Mouse (Mus musculus) stomach, embryonic 14.5 days (tissue): ENCODE results near the gene Cyp2d11. TPM values are rescaled to one million over a fixed set of nuclear protein-coding genes. Genes with fewer than 3 reads are reported as not detected.

Experiments used
- ATAC-seq: fragments of 200-750 bp; cut with Nextera tagmentation; 2 replicates; pipeline ENCODE4 v1.8.0; 2017; ENCODE audit warnings: low read depth, moderate TSS enrichment; ENCODE audit not compliant: insufficient number of reproducible peaks, insufficient read depth, low FRiP score
- H3K27ac ChIP-seq: fragments of 300-500 bp; sonication (generic); 2 replicates; pipeline ENCODE4 v1.5.1; 2014; ENCODE audit warnings: mild to moderate bottlenecking, low read length, moderate library complexity, mixed read lengths
- H3K27me3 ChIP-seq: fragments of 300-500 bp; sonication (generic); 2 replicates; pipeline ENCODE4 v1.6.1; 2014; ENCODE audit warnings: low read length, control low read depth, mixed read lengths; ENCODE audit not compliant: control insufficient read depth, insufficient read depth
- H3K36me3 ChIP-seq: fragments of 300-500 bp; sonication (generic); 2 replicates; pipeline ENCODE4 v1.6.1; 2014; ENCODE audit warnings: mild to moderate bottlenecking, control low read depth, low read length, moderate library complexity, mixed read lengths; ENCODE audit not compliant: control insufficient read depth, insufficient read depth
- H3K4me1 ChIP-seq: fragments of 300-500 bp; sonication (generic); 2 replicates; pipeline ENCODE4 v1.6.1; 2014; ENCODE audit warnings: low read length, control low read depth, mixed read lengths; ENCODE audit not compliant: control insufficient read depth, insufficient read depth
- H3K4me2 ChIP-seq: fragments of 300-500 bp; sonication (generic); replicated peaks from 2 replicates; pipeline ENCODE4 v1.6.1; 2014; ENCODE audit warnings: low read depth, low read length, control low read depth
- H3K4me3 ChIP-seq: fragments of 300-500 bp; sonication (generic); 2 replicates; pipeline ENCODE4 v1.5.1; 2014; ENCODE audit warnings: low read depth, low read length, control low read depth
- H3K9ac ChIP-seq: fragments of 300-500 bp; sonication (generic); replicated peaks from 2 replicates; pipeline ENCODE4 v1.6.1; 2014; ENCODE audit warnings: low read depth, mild to moderate bottlenecking, control low read depth, low read length, moderate library complexity, mixed read lengths
- H3K9me3 ChIP-seq: fragments of 300-500 bp; sonication (generic); 2 replicates; pipeline ENCODE4 v1.6.1; 2016; ENCODE audit warnings: low read depth, low read length, control low read depth; ENCODE audit not compliant: control insufficient read depth
- WGBS: fragments of 180-500 bp; shearing (Covaris S2); extraction: QIAGEN DNeasy Blood & Tissue Kit; methylation state at CpG from one replicate; pipeline ENCODE4 v1.1.7; 2014; 5-methylcytosine and 5-hydroxymethylcytosine counted together
- microRNA-seq: library from miRNA; unstranded; fragments of <30 nt; microRNA quantifications from one replicate; pipeline ENCODE4, GENCODE M21; 2016
- polyA plus RNA-seq: library from polyadenylated mRNA; unstranded; fragments of >200 nt; fragmentation: Nextera tagmentation; extraction: Ambion mirVana; gene quantifications from 2 replicates; pipeline ENCODE4 v1.2.1, GENCODE M21; 2014

The Cyp2d11 gene
- polyA plus RNA-seq, 1 experiment from 2014 or later = not detected

DNA sequence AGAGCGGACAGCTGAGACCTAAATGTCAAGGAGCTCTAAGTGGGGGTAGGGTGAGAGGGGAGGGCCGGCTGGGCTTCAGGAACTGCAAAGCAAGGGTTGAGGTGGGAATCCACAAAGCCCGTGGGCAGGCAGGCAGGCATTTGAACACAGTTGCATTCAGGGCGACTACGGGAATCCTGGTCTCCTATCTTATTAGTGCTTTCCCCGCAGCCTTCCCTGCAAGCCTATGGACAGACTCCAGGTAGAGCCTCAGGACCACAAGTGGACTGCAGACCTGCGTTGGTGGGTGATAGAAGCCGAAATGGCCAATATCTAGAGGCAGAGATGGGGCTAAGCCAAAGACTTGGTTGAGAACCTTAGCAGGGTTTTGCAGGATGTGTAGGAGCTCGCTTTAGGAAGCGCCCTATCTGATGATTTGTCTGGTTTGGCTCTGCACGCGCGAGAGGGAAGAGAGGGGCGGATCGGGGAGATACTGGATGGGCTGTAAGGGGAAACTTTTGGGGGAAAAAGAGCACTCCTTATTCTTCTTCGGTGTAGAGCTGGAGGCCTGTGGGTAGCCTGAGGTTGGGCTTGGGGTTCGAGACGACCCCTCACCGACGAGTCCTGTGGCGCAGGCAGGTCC, 53.3 kb downstream of the Cyp2d11 start:
- Histone ChIP-seq H3K4me3 (peak overlapping the region; percentile 51), H3K36me3 (peaks cover 1% of the 10 kb centered on the region; the same call in 1 of the 2 replicates), H3K27me3 (no peaks in the 10 kb centered on the region), H3K27ac (peak overlapping the region; percentile 92), H3K4me2 (peak overlapping the region; percentile 79), H3K4me1 (peaks cover 30% of the 10 kb centered on the region), H3K9me3 (no peaks in the 10 kb centered on the region), H3K9ac (peak overlapping the region; percentile 79)
- WGBS = 23% methylated on average over 21 of the region's 21 CpGs
- ATAC-seq = no peak

GRCm38 (mm10) chr15:82339634-82340254, 54.1 kb downstream of the Cyp2d11 start:
- H3K36me3 ChIP-seq = peaks cover 9% of the 10 kb centered on the region; the same call in 1 of the 2 replicates
- no peaks in the 10 kb centered on the region for H3K9me3 ChIP-seq
- H3K27ac ChIP-seq = 0 out of 2 replicates have a peak overlapping the region, but pooled peaks have one; percentile 21
- H3K9ac ChIP-seq = no peak overlapping the region
- peaks cover 30% of the 10 kb centered on the region for H3K4me1 ChIP-seq
- no peak overlapping the region for H3K4me3 ChIP-seq
- no peak for ATAC-seq
- H3K27me3 ChIP-seq = no peaks in the 10 kb centered on the region
- no peak overlapping the region for H3K4me2 ChIP-seq
- 54% methylated on average over 8 of the region's 8 CpGs for WGBS

Small RNA genes lying within 50 kb of the gene (microRNA-seq; reads per million reads assigned to microRNA genes)
- gene Gm25990 = not detected
- gene Gm27331 = not detected
- gene Mir7684 = not detected

Other genes with a start within 250 kb of the Cyp2d11 start
- 128 and 133 TPM in 2 replicates for gene Srebf2, start 246.8 kb downstream of the Cyp2d11 start, polyA plus RNA-seq
- gene Shisa8, start 181.2 kb downstream of the Cyp2d11 start, polyA plus RNA-seq = 0.30 and 0.39 TPM in 2 replicates
- 0.18 TPM in 1 of 2 replicates, not detected in the other for gene Tnfrsf13c, start 169.7 kb downstream of the Cyp2d11 start, polyA plus RNA-seq
- gene Cenpm, start 149.3 kb downstream of the Cyp2d11 start, polyA plus RNA-seq = 72.1 and 86.7 TPM in 2 replicates
- not detected in 2 replicates for gene 1500009C09Rik, start 141.6 kb downstream of the Cyp2d11 start, polyA plus RNA-seq
- 16.1 and 16.6 TPM in 2 replicates for gene Sept3, start 119.1 kb downstream of the Cyp2d11 start, polyA plus RNA-seq
- gene Wbp2nl, start 95.1 kb downstream of the Cyp2d11 start, polyA plus RNA-seq = 0.18 and 0.29 TPM in 2 replicates
- 68.6 and 72.4 TPM in 2 replicates for gene Naga, start 55.1 kb downstream of the Cyp2d11 start, polyA plus RNA-seq
- 15.2 and 16.1 TPM in 2 replicates for gene Pheta2, start 55.1 kb downstream of the Cyp2d11 start, polyA plus RNA-seq
- gene Smdt1, start 55.1 kb downstream of the Cyp2d11 start, polyA plus RNA-seq = 251 and 266 TPM in 2 replicates
- 393 and 403 TPM in 2 replicates for gene Ndufa6, start 39.7 kb downstream of the Cyp2d11 start, polyA plus RNA-seq
- 5.9 and 10.4 TPM in 2 replicates for gene Cyp2d22, start 13.8 kb downstream of the Cyp2d11 start, polyA plus RNA-seq
- gene Cyp2d10, start 13.2 kb upstream of the Cyp2d11 start, polyA plus RNA-seq = not detected in 2 replicates
- gene Cyp2d9, start 39.4 kb upstream of the Cyp2d11 start, polyA plus RNA-seq = not detected in 2 replicates
- gene Cyp2d12, start 161.1 kb upstream of the Cyp2d11 start, polyA plus RNA-seq = not detected in 2 replicates
- gene Cyp2d34, start 226.9 kb upstream of the Cyp2d11 start, polyA plus RNA-seq = not detected in 2 replicates